Mouse (Mus musculus) cerebellum, adult 18-20 months (tissue): Measurements from ENCODE around the gene Hoxa11.

Experiments used
- DNase-seq, 2 experiments: peaks; one replicate each; pipeline ENCODE4 v3.0.0; 2021

Gene Hoxa11

GRCm38 (mm10) chr6:52230516-52231165 lies 15.0 kb downstream of the Hoxa11 start, which contains the start of gene Hoxa9:
Gene Hoxa9, minus strand, starts transcription at chr6:52231089.
- no peak for DNase-seq

GRCm38 (mm10) chr6:52229558-52230416 lies 15.8 kb downstream of the Hoxa11 start:
- no peak for DNase-seq

GRCm38 (mm10) chr6:52228475-52229465 lies 16.8 kb downstream of the Hoxa11 start:
- no peak for DNase-seq

- DNase-seq, result no peak
These were observed 18.0 kb downstream of the Hoxa11 start for GRCm38 (mm10) chr6:52227470-52228222.

GRCm38 (mm10) chr6:52226569-52227257 lies 18.9 kb downstream of the Hoxa11 start:
- DNase-seq, result no peak

- no peak for DNase-seq
These were observed 19.7 kb downstream of the Hoxa11 start for GRCm38 (mm10) chr6:52225612-52226568.

- DNase-seq, result no peak
These were observed 20.6 kb downstream of the Hoxa11 start for GRCm38 (mm10) chr6:52224895-52225611.

GRCm38 (mm10) chr6:52223939-52224760 lies 21.5 kb downstream of the Hoxa11 start:
- DNase-seq, result no peak

GRCm38 (mm10) chr6:52222729-52223128 lies 22.9 kb downstream of the Hoxa11 start:
- DNase-seq, result no peak

GRCm38 (mm10) chr6:52221993-52222685 lies 23.5 kb downstream of the Hoxa11 start:
- DNase-seq, result no peak

- peak; percentile 69 to 84 for DNase-seq
These were observed 24.1 kb downstream of the Hoxa11 start, which contains the start of gene Hoxa7 for GRCm38 (mm10) chr6:52221337-52221992. Gene Hoxa7, minus strand, starts transcription at chr6:52221854.

- DNase-seq, result no peak
These were observed 24.7 kb downstream of the Hoxa11 start for GRCm38 (mm10) chr6:52220865-52221310.

GRCm38 (mm10) chr6:52220003-52220864 lies 25.4 kb downstream of the Hoxa11 start:
- DNase-seq, result no peak

- no peak for DNase-seq
These were observed 26.2 kb downstream of the Hoxa11 start for GRCm38 (mm10) chr6:52219234-52219942.

- no peak for DNase-seq
These were observed 26.9 kb downstream of the Hoxa11 start for GRCm38 (mm10) chr6:52218643-52219215.
